Mouse (Mus musculus): ENCODE results near the gene Dnmt3a. TPM values are rescaled to one million over a fixed set of nuclear protein-coding genes. Genes with fewer than 3 reads are reported as not detected.

Gene Dnmt3a
- polyA plus RNA-seq, 1 experiment from 2014 or later, result 229 TPM

DNA sequence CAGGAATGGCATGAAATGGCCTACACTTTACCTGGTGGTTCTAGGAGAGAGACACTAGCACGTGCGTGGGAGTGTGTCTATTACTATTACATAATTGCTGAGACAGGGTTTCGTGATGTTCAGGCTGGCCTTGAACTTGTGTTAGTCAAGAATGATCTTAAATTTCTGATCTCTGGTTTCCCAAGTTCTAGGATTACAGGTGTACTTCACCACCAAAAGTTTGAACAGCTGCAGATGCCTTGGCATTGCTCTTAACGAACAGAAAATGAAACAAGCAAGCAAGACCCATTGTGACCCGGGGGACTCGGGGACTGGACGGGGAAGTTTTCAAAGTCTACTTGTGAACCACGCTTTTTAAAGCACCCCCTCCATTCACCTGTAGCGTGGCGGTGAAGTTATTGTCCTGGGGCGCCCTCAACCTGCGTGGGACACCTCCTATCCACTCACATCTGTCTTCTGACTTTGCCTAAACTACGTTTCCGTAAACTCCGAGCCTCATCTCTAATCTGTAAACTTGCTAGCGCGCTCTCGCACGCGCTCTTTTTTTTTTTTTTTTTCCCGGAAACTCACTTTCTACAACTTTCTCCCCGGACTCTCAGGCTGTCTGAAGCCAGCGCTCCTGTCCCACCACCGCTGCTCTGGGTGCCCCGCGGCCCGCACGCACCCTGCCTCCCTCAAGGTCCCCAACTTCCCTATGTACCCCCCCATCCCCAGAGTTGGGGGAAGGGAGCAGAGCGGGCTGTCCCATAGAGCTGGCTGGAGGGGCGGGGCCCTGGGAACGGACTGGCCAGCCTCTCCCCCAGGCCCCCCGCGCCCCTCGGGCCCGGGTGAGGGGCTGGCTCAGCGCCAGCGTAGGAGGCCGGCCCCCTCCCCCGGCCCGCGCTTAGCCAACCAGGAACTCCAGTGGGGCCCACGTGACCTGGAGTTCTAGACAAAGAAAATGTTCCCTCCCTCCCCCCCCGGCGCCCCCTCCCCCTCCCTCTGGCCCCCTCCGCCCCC, 85.2 kb downstream of the Dnmt3a start:
- Histone ChIP-seq H3K4me3 (peak overlapping the region; percentile 56), H3K9ac (peak overlapping the region; percentile 63), H3K4me1 (peaks cover 64% of the 10 kb centered on the region), H3K27ac (peak overlapping the region; percentile 94), H3K4me2 (replicated peaks) (peak overlapping the region; percentile 69), H3K27me3 (no peaks in the 10 kb centered on the region), H3K36me3 (peaks cover 22% of the 10 kb centered on the region), H3K9me3 (no peaks in the 10 kb centered on the region)
- WGBS, result 2% methylated on average over 39 of the region's 45 CpGs
- peak; percentile 73 for ATAC-seq (ENCODE audit: insufficient number of reproducible peaks, insufficient read depth, low FRiP score, low TSS enrichment)

DNA sequence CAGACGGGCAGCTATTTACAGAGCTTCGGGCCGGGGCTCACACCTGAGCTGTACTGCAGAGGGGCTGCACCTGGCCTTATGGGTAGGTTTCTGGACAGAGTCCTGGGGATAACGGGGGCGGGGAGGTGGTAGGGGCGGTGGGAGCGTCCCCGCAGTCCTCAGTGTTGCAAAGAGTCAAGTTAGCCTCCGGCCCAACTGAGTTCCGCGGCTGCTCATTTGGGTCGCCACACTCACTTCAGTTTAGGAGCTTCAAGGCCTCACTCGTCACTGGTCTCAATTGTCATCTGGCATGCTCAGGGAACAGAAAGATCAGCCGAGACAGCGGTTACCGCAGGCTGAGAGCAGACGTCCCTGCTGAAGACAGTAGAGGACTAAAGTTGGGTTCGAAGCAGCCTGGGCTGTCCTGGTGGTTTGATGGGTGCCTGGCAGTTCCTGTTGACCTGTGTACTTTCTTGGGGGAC, 86.0 kb downstream of the Dnmt3a start:
- Histone ChIP-seq H3K9me3 (no peaks in the 10 kb centered on the region), H3K4me1 (peaks cover 57% of the 10 kb centered on the region), H3K4me3 (peak overlapping the region; percentile 56), H3K27me3 (no peaks in the 10 kb centered on the region), H3K27ac (peak overlapping the region; percentile 94), H3K36me3 (peaks cover 27% of the 10 kb centered on the region), H3K4me2 (replicated peaks) (peak overlapping the region; percentile 69), H3K9ac (peak overlapping the region; percentile 63)
- WGBS, result under 1% methylated on average over 15 of the region's 18 CpGs
- ATAC-seq (ENCODE audit: insufficient number of reproducible peaks, insufficient read depth, low FRiP score, low TSS enrichment), result peak; percentile 32; the same call in 1 of the 2 replicates

DNA sequence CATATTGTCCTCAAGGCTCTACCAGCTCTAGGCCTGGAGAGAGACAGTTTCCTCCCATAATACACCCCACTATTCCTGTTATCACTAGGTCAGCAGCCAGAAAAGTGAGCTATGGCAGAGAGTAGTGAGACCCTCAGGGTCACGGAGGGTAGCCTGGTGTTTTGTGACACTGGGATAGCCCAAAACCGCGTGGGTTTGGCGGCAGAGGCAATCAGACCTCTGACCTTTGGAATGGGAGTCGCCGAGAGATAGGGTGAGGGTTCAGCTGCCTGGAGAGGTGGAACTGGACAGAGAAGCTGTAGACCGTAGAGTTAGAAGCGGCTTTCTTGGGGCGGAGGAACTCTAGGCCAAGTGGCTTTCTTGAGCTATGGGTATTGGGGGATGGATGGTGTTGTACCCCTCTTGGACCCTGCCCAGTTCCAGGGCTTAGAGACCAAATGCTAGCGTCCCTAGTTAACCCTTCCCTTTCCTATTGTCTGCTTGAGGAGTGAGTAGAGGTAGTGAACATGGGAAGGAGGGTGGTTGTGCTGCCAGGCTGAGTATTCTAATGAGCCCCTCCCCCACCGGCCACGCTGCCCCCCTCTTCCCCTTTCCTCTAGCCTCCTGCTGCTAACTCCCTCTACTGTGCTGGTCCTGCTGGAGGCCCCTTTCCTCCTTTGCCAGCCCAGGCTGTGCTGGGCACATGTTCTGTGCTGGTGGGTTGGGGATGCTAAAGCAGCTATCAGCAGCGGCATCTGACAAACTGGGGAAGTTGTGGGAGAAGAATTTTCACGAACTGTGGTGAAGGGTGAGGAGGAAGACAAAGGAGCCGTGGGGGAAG, 86.6 kb downstream of the Dnmt3a start:
- peak overlapping the region; percentile 63 for H3K9ac ChIP-seq
- 2% methylated on average over 15 of the region's 15 CpGs for WGBS
- peak; percentile 39; the same call in 1 of the 2 replicates for ATAC-seq (ENCODE audit: insufficient number of reproducible peaks, insufficient read depth, low FRiP score, low TSS enrichment)

DNA sequence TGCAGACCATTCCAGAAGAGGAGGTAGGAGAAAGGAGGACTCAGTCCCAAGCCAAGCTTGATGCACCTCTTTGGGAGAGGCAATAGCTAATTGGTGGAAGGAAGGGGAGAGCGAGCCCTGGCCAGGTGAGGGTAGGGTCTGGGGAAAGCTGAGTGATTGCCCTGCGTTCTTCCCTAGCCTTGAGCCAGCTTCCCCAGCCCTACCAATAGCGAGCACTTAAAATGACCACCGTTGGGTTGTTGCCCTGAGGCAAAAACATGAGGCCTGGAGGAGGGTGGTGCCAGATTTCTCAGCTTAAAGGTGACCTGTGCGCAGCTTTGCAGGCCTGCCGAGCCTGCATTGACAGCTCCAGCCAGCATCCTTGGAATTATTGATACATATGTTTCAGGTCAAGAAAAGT, 87.5 kb downstream of the Dnmt3a start:
- WGBS, result 32% methylated on average over 6 of the region's 6 CpGs

More for the DNA sequence above, 86.6 kb downstream of the Dnmt3a start:
- H3K4me1 ChIP-seq, result peaks cover 50% of the 10 kb centered on the region
- peak overlapping the region; percentile 94 for H3K27ac ChIP-seq
- peak overlapping the region; percentile 56 for H3K4me3 ChIP-seq
- peaks cover 34% of the 10 kb centered on the region for H3K36me3 ChIP-seq
- H3K9me3 ChIP-seq, result no peaks in the 10 kb centered on the region
- H3K4me2 ChIP-seq (replicated peaks), result peak overlapping the region; percentile 69
- no peaks in the 10 kb centered on the region for H3K27me3 ChIP-seq

DNA sequence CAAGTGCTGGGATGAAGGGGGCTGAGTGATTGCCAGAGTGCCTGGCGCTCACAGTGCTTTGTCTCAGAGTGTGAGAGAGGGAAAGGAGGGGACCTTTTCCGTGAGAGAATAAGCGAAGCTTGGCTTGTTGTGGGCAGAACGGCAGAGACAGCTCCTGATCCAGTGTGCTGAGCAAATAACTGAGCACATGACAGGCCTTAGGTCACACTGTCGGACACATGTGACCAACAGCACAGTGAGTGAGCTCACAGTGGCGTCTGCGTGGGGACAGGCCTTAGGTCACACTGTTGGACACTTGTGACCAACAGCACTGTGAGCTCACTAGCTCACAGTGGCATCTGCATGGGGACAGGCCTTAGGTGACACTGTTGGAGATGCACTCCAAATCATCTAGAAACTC, 88.7 kb downstream of the Dnmt3a start:
- no peak overlapping the region for H3K9ac ChIP-seq
- H3K27ac ChIP-seq, result no peak overlapping the region
- H3K27me3 ChIP-seq, result no peaks in the 10 kb centered on the region
- no peak overlapping the region for H3K4me3 ChIP-seq
- no peaks in the 10 kb centered on the region for H3K9me3 ChIP-seq
- 84% methylated on average over 7 of the region's 7 CpGs for WGBS
- ATAC-seq (ENCODE audit: insufficient number of reproducible peaks, insufficient read depth, low FRiP score, low TSS enrichment), result no peak
- peaks cover 35% of the 10 kb centered on the region for H3K4me1 ChIP-seq
- 0 out of 2 replicates have a peak overlapping the region, but pooled peaks have one; percentile 3 for H3K4me2 ChIP-seq (replicated peaks)
- peaks cover 53% of the 10 kb centered on the region for H3K36me3 ChIP-seq

More for the DNA sequence above, 87.5 kb downstream of the Dnmt3a start:
- Histone ChIP-seq H3K36me3 (peaks cover 42% of the 10 kb centered on the region), H3K4me3 (peak overlapping the region; percentile 56), H3K9me3 (no peaks in the 10 kb centered on the region), H3K4me2 (replicated peaks) (peak overlapping the region; percentile 69), H3K4me1 (peaks cover 41% of the 10 kb centered on the region), H3K27ac (peak overlapping the region; percentile 94; the same call in 1 of the 2 replicates), H3K27me3 (no peaks in the 10 kb centered on the region), H3K9ac (peak overlapping the region; percentile 63)
- ATAC-seq (ENCODE audit: insufficient number of reproducible peaks, insufficient read depth, low FRiP score, low TSS enrichment), result no peak

DNA sequence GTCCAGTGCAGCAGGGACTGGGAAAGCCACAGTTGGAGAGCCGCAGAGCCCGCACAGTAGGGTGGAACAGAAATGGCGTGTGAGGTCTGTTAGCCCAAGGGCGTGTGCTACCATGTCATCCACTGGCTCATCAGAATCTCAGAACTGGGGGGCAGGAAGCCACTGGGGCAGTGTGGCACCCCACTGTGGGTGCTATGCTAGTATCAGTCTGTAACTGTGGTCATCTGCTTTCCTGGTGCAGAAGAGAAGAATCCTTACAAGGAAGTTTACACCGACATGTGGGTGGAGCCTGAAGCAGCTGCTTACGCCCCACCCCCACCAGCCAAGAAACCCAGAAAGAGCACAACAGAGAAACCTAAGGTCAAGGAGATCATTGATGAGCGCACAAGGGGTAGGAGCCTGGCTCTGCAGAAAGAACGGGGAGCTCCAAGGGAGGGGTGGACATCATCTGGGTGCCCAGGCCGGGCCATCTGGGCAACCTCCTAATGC, 91.3 kb downstream of the Dnmt3a start:
- Histone ChIP-seq H3K4me1 (peaks cover 20% of the 10 kb centered on the region), H3K4me3 (no peak overlapping the region), H3K27ac (no peak overlapping the region), H3K9ac (no peak overlapping the region), H3K4me2 (replicated peaks) (no peak overlapping the region), H3K9me3 (no peaks in the 10 kb centered on the region), H3K36me3 (peaks cover 74% of the 10 kb centered on the region), H3K27me3 (no peaks in the 10 kb centered on the region)
- WGBS, result 88% methylated on average over 9 of the region's 9 CpGs
- no peak for ATAC-seq (ENCODE audit: insufficient number of reproducible peaks, insufficient read depth, low FRiP score, low TSS enrichment)

DNA sequence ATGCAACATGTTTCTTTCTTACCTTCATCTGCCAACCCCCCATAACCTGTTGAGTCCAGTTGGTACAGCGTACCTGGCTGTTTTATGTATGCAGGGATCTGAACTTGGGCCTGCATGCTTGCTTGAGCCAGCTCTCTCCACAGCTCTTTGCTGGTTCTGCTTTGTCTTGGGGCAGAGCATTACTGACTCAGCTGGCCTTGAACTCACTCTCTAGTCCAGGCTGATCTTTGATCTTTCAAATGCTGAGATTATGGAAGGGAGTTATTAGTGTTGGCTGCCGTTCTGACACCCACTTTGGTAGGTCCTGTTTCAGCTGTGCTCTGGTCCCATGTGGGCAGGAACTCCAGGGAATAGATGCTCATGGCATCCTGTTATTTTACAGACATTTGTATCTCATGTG, 93.0 kb downstream of the Dnmt3a start:
- no peaks in the 10 kb centered on the region for H3K27me3 ChIP-seq
- peaks cover 92% of the 10 kb centered on the region for H3K36me3 ChIP-seq
- H3K27ac ChIP-seq, result no peak overlapping the region
- no peak overlapping the region for H3K4me3 ChIP-seq
- no peaks in the 10 kb centered on the region for H3K9me3 ChIP-seq
- WGBS, result 99% methylated on average over 2 of the region's 2 CpGs
- no peak overlapping the region for H3K9ac ChIP-seq
- peaks cover 6% of the 10 kb centered on the region for H3K4me1 ChIP-seq
- no peak overlapping the region for H3K4me2 ChIP-seq (replicated peaks)
- no peak for ATAC-seq (ENCODE audit: insufficient number of reproducible peaks, insufficient read depth, low FRiP score, low TSS enrichment)

DNA sequence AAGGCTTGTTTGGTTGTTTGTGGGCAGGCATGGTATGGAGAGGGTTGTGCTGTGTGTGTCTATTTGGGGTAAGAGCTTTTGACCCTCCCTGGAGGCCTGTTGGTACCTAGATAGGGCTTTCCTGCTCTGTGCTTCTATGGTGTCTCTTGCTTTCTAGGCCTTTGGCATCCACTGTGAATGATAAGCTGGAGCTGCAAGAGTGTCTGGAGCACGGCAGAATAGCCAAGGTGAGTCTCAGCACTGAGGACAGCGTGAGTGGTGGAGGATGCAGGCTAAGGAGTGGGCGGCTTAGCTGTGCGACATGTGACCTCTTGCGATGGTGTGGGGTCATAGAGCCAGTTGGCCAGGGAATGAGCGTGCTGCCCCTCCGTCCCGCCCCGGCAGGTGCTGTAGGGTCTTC, 99.6 kb downstream of the Dnmt3a start:
- Histone ChIP-seq H3K9ac (no peak overlapping the region), H3K27ac (no peak overlapping the region), H3K36me3 (peaks cover 88% of the 10 kb centered on the region), H3K9me3 (no peaks in the 10 kb centered on the region), H3K4me3 (no peak overlapping the region), H3K4me2 (replicated peaks) (no peak overlapping the region), H3K4me1 (no peaks in the 10 kb centered on the region), H3K27me3 (no peaks in the 10 kb centered on the region)
- WGBS, result 91% methylated on average over 9 of the region's 9 CpGs
- ATAC-seq (ENCODE audit: insufficient number of reproducible peaks, insufficient read depth, low FRiP score, low TSS enrichment), result no peak

DNA sequence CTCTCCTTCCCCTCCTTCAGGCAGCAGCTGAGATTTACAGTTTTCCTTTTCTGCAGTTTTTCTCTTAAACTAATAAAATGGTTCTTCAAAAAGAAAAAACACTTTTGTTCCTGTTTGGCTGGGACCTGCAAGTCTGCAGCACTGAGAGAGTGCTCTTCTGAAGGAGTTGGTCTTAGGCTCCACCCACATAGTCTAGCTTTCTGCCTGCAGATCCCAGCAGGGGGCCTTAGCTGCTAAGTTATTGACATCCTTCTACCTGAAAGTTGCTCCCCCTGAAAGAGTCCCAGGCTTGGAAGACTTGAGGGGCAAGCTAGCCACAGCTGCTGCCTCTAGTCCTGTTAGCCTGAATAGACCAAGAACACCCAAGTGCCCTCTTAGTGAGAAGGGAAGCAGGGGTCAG, 100.5 kb downstream of the Dnmt3a start:
- no peak for ATAC-seq (ENCODE audit: insufficient number of reproducible peaks, insufficient read depth, low FRiP score, low TSS enrichment)
- Histone ChIP-seq H3K9ac (no peak overlapping the region), H3K4me2 (replicated peaks) (no peak overlapping the region), H3K27me3 (no peaks in the 10 kb centered on the region), H3K4me3 (no peak overlapping the region), H3K27ac (no peak overlapping the region), H3K9me3 (no peaks in the 10 kb centered on the region), H3K4me1 (no peaks in the 10 kb centered on the region), H3K36me3 (peaks cover 90% of the 10 kb centered on the region)

DNA sequence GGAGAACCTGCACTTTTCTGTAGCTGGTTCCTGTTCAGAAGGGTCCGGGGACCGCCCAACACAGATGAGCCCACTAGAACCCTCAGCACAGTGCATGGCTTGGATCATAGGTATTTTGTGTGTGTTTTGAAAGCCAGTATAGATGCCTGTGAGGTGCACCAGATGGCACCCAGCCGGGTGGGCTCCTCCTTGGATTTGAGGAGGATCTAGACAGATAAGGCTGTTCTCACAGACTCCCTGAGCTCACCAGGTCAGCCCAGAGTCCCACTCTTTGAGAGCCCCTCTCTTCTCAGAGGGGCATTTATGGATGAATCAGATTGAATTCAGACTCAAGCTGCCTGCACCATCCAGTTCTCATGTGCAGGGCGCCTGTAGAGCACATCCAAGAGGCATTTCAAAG, 101.2 kb downstream of the Dnmt3a start:
- Histone ChIP-seq H3K9ac (no peak overlapping the region), H3K4me2 (replicated peaks) (no peak overlapping the region), H3K27ac (no peak overlapping the region), H3K27me3 (no peaks in the 10 kb centered on the region), H3K9me3 (no peaks in the 10 kb centered on the region), H3K36me3 (peaks cover 89% of the 10 kb centered on the region), H3K4me1 (no peaks in the 10 kb centered on the region), H3K4me3 (no peak overlapping the region)
- no peak for ATAC-seq (ENCODE audit: insufficient number of reproducible peaks, insufficient read depth, low FRiP score, low TSS enrichment)
- 91% methylated on average over 4 of the region's 4 CpGs for WGBS

DNA sequence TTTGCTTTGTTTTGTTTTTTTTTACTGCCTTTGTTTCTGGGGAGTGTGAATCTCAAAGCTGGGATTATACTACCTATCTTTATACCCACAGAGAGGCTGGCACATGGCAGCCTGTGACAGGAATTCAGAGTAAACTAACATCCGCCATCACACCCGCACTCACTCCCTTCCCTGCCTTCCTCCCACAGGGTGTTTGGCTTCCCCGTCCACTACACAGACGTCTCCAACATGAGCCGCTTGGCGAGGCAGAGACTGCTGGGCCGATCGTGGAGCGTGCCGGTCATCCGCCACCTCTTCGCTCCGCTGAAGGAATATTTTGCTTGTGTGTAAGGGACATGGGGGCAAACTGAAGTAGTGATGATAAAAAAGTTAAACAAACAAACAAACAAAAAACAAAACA, 101.6 kb downstream of the Dnmt3a start:
- H3K4me3 ChIP-seq, result no peak overlapping the region
- no peaks in the 10 kb centered on the region for H3K9me3 ChIP-seq
- H3K36me3 ChIP-seq, result peaks cover 85% of the 10 kb centered on the region
- no peaks in the 10 kb centered on the region for H3K4me1 ChIP-seq
- ATAC-seq (ENCODE audit: insufficient number of reproducible peaks, insufficient read depth, low FRiP score, low TSS enrichment), result no peak
- no peak overlapping the region for H3K27ac ChIP-seq
- no peak overlapping the region for H3K4me2 ChIP-seq (replicated peaks)
- 84% methylated on average over 13 of the region's 13 CpGs for WGBS
- no peaks in the 10 kb centered on the region for H3K27me3 ChIP-seq
- H3K9ac ChIP-seq, result no peak overlapping the region
